Mouse (Mus musculus) kidney, adult 18-20 months (tissue): Measurements from ENCODE around the gene Hist1h2ad.
"Not testable (repeated sequence)": the region's sequence is repeated elsewhere in the genome, so short reads cannot be mapped to it uniquely, and the experiment has no call there.

Experiments used
- DNase-seq: peaks from one replicate; pipeline ENCODE4 v3.0.0; 2021

The Hist1h2ad gene

GRCm38 (mm10) chr13:23573898-23574524 is at the start of gene Hist1h2ad, which contains the start of gene Hist1h2bf:
Gene Hist1h2ad (plus strand): TSS chr13:23574381.
Gene Hist1h2bf (minus strand): TSS chr13:23574196.
- DNase-seq = peak; percentile 68

GRCm38 (mm10) chr13:23524654-23525053 is 49.5 kb upstream of the Hist1h2ad start:
- peak; percentile 65 for DNase-seq

DNA sequence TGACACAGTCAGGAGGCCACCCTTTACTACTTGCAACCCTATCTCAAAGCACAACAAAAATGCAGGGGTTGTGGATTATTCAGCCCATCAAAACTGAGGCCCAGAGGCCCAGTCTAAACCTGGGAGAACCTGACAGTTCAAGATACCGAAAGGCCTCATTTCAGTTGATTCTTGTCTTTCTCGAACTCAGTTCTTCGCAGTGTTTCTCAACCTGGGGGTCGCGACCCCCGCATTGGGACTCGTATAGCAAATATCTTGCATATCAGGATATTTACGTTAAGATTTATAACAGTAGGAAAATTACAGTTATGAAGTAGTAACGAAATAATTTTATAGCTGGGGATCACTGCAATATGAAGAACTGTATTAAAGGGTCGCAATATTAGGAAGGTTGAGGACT is 48.3 kb upstream of the Hist1h2ad start:
- DNase-seq = no peak

DNA sequence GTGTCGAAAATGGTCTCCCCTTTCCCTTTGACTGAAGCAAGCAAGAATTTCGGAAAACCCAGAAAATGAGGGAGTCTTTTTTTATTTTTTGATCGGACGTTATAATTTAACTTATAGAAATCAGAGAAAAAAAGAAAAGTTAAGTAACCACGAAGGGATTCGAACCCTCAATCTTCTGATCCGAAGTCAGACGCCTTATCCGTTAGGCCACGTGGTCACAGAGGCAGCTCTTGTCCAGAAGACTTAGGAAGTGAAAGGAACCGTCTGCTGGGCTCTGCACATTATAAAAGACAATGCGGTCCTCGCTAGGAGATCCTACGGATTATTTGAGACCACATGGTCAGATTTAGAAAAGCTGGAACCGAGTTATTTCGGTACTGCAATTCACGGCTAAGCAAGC is 47.9 kb upstream of the Hist1h2ad start:
- peak; percentile 92 for DNase-seq

- DNase-seq = no peak
Observed at GRCm38 (mm10) chr13:23529005-23529404, 45.2 kb upstream of the Hist1h2ad start.

- no peak for DNase-seq
Observed at GRCm38 (mm10) chr13:23529480-23530165, 44.6 kb upstream of the Hist1h2ad start.

DNA sequence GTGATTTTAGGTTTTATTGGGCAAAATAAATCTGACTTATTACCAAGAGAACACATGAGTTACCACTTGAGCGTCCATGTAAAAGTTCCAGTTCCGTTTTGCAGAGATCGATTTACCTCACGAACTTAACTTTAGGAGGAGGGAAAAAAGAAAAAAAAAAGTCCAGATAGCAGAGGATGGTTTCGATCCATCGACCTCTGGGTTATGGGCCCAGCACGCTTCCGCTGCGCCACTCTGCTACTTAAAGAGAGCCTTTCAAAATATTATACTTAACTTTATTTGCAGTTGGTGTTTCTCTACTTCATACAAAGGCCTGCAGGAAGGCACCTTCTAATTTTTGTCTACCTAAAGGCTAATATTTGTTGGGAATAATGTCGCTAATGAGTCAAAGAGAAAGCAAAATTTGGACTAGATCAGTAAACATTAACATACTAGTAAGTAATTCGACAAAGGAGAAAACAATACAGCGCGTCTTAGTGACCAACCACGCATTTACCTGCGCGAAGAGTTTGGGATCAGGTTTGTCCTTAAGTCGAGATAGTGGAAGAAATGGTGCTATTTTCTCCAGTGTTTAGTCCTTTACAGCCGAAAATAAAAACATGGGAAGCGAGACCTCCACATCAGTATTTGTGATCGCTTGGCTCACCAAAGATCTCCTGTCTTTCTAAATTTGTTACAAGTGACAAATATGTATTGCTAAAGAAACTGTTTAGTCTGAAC is 43.8 kb upstream of the Hist1h2ad start:
- peak; percentile 65 for DNase-seq

- DNase-seq = peak; percentile 94
Observed at GRCm38 (mm10) chr13:23530901-23531875, 43.0 kb upstream of the Hist1h2ad start, which contains the start of gene Hist1h4h. Gene Hist1h4h (plus strand): TSS chr13:23531050.

- DNase-seq = no peak
Observed at GRCm38 (mm10) chr13:23532262-23533075, 41.7 kb upstream of the Hist1h2ad start.

GRCm38 (mm10) chr13:23533560-23534367 is 40.4 kb upstream of the Hist1h2ad start, which contains the start of gene Hist1h2af:
Gene Hist1h2af (plus strand): TSS chr13:23533906.
- peak; percentile 40 for DNase-seq

GRCm38 (mm10) chr13:23534368-23535131 is 39.6 kb upstream of the Hist1h2ad start:
- DNase-seq = no peak

- peak; percentile 82 for DNase-seq
Observed at GRCm38 (mm10) chr13:23535137-23536075, 38.8 kb upstream of the Hist1h2ad start, which contains the start of gene Hist1h3g. Gene Hist1h3g (plus strand): TSS chr13:23535422.

GRCm38 (mm10) chr13:23536076-23536822 is 37.9 kb upstream of the Hist1h2ad start:
- no peak for DNase-seq

DNA sequence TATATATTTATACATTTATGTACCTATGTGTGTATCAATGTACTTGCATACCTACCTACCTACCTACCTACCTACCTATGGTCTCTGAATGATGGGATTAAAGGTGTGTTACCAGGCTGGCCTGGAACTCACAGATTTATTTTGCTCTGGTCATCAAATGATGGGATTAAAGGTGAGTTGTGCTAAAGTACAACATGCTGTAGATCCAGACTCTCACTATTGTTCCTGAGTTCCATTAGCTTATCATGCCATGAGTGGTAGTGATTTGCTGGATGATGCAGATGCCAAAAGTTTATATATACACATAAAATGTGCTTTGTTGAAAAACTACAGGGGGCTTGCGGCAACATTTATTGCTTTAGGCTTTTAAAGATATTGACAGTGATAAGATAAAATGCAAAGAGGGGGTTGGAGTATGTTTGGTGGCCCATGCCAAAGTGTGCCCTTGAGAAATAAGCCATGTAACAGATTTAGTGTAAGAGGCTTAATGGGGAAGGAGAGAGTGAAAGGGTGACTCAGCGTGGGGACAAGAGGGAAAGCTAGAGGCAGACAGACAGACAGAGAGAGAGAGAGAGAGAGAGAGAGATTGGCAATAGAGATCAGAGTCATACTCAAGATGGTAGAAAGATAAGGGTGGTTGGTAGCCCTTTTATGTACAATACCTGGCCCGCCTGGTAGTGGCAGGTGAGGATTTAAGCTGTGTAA is 37.0 kb upstream of the Hist1h2ad start:
- DNase-seq = no peak

DNA sequence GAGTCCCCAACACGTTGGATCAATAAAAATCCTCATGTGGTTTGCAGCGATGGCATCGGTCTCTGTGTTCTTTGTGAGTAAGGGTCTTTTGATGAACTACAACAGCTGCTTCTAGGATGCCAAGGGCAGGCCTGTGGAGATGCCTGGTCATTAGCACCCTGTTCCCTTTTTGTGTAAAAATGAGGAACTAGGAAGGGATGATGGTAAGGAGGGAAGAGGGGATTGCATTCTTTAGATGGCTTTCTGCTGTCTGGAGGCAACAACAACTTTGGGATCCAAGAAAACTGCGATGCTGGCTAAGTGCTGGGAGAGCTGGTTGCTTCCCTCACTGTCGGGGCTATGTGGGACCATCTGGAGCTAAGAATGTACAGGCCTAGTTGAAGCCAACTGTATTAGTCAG is 35.9 kb upstream of the Hist1h2ad start:
- DNase-seq = no peak

DNA sequence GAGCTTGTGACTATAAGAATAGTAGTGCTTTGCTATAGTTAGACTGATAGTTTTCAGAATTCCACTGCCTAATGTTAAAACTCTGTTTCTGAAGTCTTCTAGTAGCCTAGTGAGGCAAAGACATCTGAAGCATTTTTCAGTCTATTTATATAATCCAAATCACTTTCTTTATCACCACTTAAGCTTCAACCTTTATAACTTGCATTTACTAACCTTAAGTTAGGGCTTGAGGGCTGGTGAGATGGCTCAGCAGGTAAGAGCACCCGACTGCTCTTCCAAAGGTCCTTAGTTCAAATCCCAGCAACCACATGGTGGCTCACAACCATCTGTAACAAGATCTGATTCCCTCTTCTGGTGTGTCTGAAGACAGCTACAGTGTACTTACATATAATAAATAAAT is 34.4 kb upstream of the Hist1h2ad start:
- DNase-seq = not testable (repeated sequence)

GRCm38 (mm10) chr13:23541497-23541896 is 32.7 kb upstream of the Hist1h2ad start:
- no peak for DNase-seq
